Comparison of ENCODE assay signal across 15 mouse cellular contexts in the genomic region with DNA sequence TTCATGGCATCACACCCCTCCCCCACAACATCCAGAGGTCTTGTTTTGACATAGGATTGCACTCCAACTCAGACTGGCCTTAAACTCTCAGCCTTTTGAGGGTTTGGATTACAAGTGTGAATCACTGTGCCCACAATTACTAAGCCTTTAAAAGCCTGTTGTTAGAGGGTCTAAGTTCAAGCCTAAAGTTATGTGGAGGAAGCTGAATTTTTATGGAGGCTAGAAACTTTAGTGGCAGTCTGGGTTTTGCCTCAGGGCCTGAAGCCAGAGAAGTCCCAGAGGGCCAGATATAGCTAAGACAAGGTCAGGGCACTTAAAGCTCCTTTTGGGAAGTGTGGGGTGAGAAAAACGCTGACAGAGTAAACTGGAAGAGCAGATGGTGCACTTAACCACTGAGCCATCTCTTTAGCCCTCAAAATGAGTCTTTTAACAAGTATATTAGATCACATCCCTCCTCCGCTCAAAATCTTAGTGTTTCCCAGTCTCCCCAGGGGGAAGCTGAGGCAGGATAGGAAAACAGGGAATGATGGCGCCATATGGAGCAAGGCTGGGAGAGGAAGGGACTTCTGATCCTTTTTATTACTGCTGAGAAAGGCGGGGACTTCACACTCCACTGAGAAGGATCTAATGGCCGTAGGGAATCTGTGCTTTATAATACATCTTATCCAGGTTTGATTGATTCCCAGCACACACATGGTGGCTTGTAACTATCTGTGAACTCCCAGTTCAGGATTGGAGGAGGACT. TPM values are rescaled to one million over a fixed set of nuclear protein-coding genes. Genes with fewer than 3 reads are reported as not detected.
DNase-seq lines count a peak whose midpoint lies in the region; ATAC-seq and TF ChIP-seq lines count a peak whose summit lies in the region.
"Had no signal": no experiment of that assay in that cellular context is flagged by ENCODE, and none has a peak within 500 bp of the region (broad histone marks: within the 10 kb centered on the region; RNA-seq: fewer than 3 reads in every experiment).

No protein-coding gene starts in this region.

- H3K79me2 ChIP-seq in C2C12 (ENCODE audit: control insufficient read depth, insufficient read depth), result no peaks in the 10 kb centered on the region

- no peak for ATAC-seq in heart, embryonic 11.5 days (replicated peaks; ENCODE audit: insufficient number of reproducible peaks, low FRiP score, low TSS enrichment)
- ATAC-seq in granulocyte monocyte progenitor cell, adult 5-6 weeks (replicated peaks; ENCODE audit: poor library complexity, severe bottlenecking), result no peak
- ATAC-seq in erythroblast, adult 5-6 weeks (replicated peaks; ENCODE audit: low FRiP score, poor library complexity, severe bottlenecking), result no peak
- ATAC-seq: forebrain, embryonic 16.5 days had no signal

- H3K36me3 ChIP-seq in heart, embryonic 10.5 days, result no peaks in the 10 kb centered on the region
- H3K36me3 ChIP-seq in heart, embryonic 11.5 days (ENCODE audit: control insufficient read depth, insufficient read depth, low read length), result no peaks in the 10 kb centered on the region
- no peaks in the 10 kb centered on the region for H3K36me3 ChIP-seq in C2C12 (ENCODE audit: control insufficient read depth, insufficient read depth)
- H3K36me3 ChIP-seq in limb, embryonic 10.5 days, result no peaks in the 10 kb centered on the region
- H3K36me3 ChIP-seq: embryonic facial prominence, embryonic 12.5 days; hindbrain, embryonic 10.5 days; liver, embryonic 13.5 days; midbrain, embryonic 12.5 days had no signal

- no peak overlapping the region for H3K4me3 ChIP-seq in heart, embryonic 10.5 days
- H3K4me3 ChIP-seq in heart, embryonic 11.5 days (ENCODE audit: low read depth, low read length), result no peak overlapping the region
- H3K4me3 ChIP-seq in C2C12 (ENCODE audit: insufficient read depth, poor library complexity, severe bottlenecking), result no peak overlapping the region
- H3K4me3 ChIP-seq in embryonic fibroblast, embryonic 13.5 days (ENCODE audit: insufficient read depth, low read length), result no peak overlapping the region
- H3K4me3 ChIP-seq in limb, embryonic 10.5 days, result no peak overlapping the region
- H3K4me3 ChIP-seq: embryonic facial prominence, embryonic 12.5 days; hindbrain, embryonic 10.5 days; liver, embryonic 13.5 days; midbrain, embryonic 12.5 days had no signal

- H3K4me1 ChIP-seq in heart, embryonic 10.5 days, result peaks cover 7% of the 10 kb centered on the region; the same call in 1 of the 2 replicates
- H3K4me1 ChIP-seq in heart, embryonic 11.5 days (ENCODE audit: control insufficient read depth, insufficient read depth, low read length), result peaks cover 2% of the 10 kb centered on the region; the same call in 1 of the 2 replicates
- H3K4me1 ChIP-seq in embryonic fibroblast, embryonic 13.5 days (ENCODE audit: control insufficient read depth, insufficient read depth, low read length), result peaks cover 9% of the 10 kb centered on the region
- peaks cover 18% of the 10 kb centered on the region for H3K4me1 ChIP-seq in limb, embryonic 10.5 days
- H3K4me1 ChIP-seq: embryonic facial prominence, embryonic 12.5 days; hindbrain, embryonic 10.5 days; liver, embryonic 13.5 days; midbrain, embryonic 12.5 days had no signal

- no peak overlapping the region for H3K9ac ChIP-seq in heart, embryonic 11.5 days (ENCODE audit: low read depth, low read length)
- H3K9ac ChIP-seq: embryonic facial prominence, embryonic 12.5 days; liver, embryonic 13.5 days; midbrain, embryonic 12.5 days had no signal

- H3K27ac ChIP-seq in heart, embryonic 10.5 days, result no peak overlapping the region
- no peak overlapping the region for H3K27ac ChIP-seq in heart, embryonic 11.5 days (ENCODE audit: low read depth, low read length)
- peak overlapping the region; percentile 81 for H3K27ac ChIP-seq in embryonic fibroblast, embryonic 13.5 days (ENCODE audit: insufficient read depth, low read length)
- H3K27ac ChIP-seq in limb, embryonic 10.5 days, result no peak overlapping the region
- H3K27ac ChIP-seq: embryonic facial prominence, embryonic 12.5 days; hindbrain, embryonic 10.5 days; liver, embryonic 13.5 days; midbrain, embryonic 12.5 days had no signal

- DNase-seq in heart, embryonic 10.5 days (ENCODE audit: low spot score), result peak; percentile 63
- peak; percentile 29 for DNase-seq in limb, embryonic 10.5 days (ENCODE audit: low spot score)
- DNase-seq in layer of hippocampus, postnatal 10 days (ENCODE audit: low spot score in 2 of 2), result no peak
- DNase-seq: cerebellum, adult 8-10 months; liver, embryonic 13.5 days had no signal

- no peak overlapping the region for H3K4me2 ChIP-seq in heart, embryonic 11.5 days
- H3K4me2 ChIP-seq: embryonic facial prominence, embryonic 12.5 days; liver, embryonic 13.5 days; midbrain, embryonic 12.5 days had no signal

- H3ac ChIP-seq in C2C12 (ENCODE audit: control insufficient read depth, insufficient read length, low read depth), result no peak overlapping the region

- WGBS in heart, embryonic 10.5 days, result 45% methylated on average over 5 of the region's 5 CpGs
- 47% methylated on average over 5 of the region's 5 CpGs for WGBS in heart, embryonic 11.5 days (ENCODE audit: insufficient replicate concordance)
- WGBS in limb, embryonic 10.5 days, result 38% methylated on average over 5 of the region's 5 CpGs

- no peak for TF ChIP-seq POLR2A in embryonic fibroblast, embryonic 13.5 days (IDR thresholded peaks at IDR 0.05; ENCODE audit: low read depth, low read length)

- H3K79me3 ChIP-seq in C2C12 (ENCODE audit: low read depth), result no peaks in the 10 kb centered on the region

- no peaks in the 10 kb centered on the region for H3K9me3 ChIP-seq in heart, embryonic 10.5 days
- H3K9me3 ChIP-seq in heart, embryonic 11.5 days (replicated peaks; ENCODE audit: control insufficient read depth, low read length), result no peaks in the 10 kb centered on the region
- H3K9me3 ChIP-seq in limb, embryonic 10.5 days (replicated peaks), result no peaks in the 10 kb centered on the region
- H3K9me3 ChIP-seq: embryonic facial prominence, embryonic 12.5 days; hindbrain, embryonic 10.5 days; liver, embryonic 13.5 days; midbrain, embryonic 12.5 days had no signal

- no peaks in the 10 kb centered on the region for H3K27me3 ChIP-seq in heart, embryonic 10.5 days (ENCODE audit: insufficient read depth, poor library complexity, severe bottlenecking)
- no peaks in the 10 kb centered on the region for H3K27me3 ChIP-seq in heart, embryonic 11.5 days (ENCODE audit: control insufficient read depth, insufficient read depth, low read length)
- no peaks in the 10 kb centered on the region for H3K27me3 ChIP-seq in C2C12 (ENCODE audit: control insufficient read depth, insufficient read depth, insufficient read length)
- no peaks in the 10 kb centered on the region for H3K27me3 ChIP-seq in limb, embryonic 10.5 days (ENCODE audit: low read depth, poor library complexity, severe bottlenecking)
- H3K27me3 ChIP-seq: embryonic facial prominence, embryonic 12.5 days; liver, embryonic 13.5 days; midbrain, embryonic 12.5 days had no signal

- no peak for TF ChIP-seq CTCF in C2C12 (IDR thresholded peaks at IDR 0.05; ENCODE audit: control insufficient read depth, insufficient read depth, insufficient read length)
- TF ChIP-seq CTCF in embryonic fibroblast, embryonic 13.5 days (IDR thresholded peaks at IDR 0.05; ENCODE audit: borderline replicate concordance, insufficient read depth, low read length), result no peak

RNA-seq across cellular contexts. Expression of a gene that starts 10.5 kb away (rescaled TPM):
- 0.31 and 0.44 TPM in 2 replicates for polyA plus RNA-seq in heart, embryonic 10.5 days (2016; fragmentation: Nextera tagmentation; extraction: Ambion mirVana)
- polyA plus RNA-seq in heart, embryonic 11.5 days (2014; fragmentation: Nextera tagmentation; extraction: Ambion mirVana), result 0.24 TPM in 1 of 2 replicates, not detected in the other
- polyA plus RNA-seq in C2C12 (2012; fragmentation: generic; extraction: Trizol), result 22.0 TPM
- 1.7 TPM in 1 of 2 replicates, not detected in the other for polyA plus RNA-seq in embryonic fibroblast, embryonic 13.5 days (2011; ENCODE audit: insufficient read length, low read depth, missing spikeins)
- polyA plus RNA-seq in limb, embryonic 10.5 days (2016; fragmentation: Nextera tagmentation; extraction: Ambion mirVana), result 0.98 TPM in 1 of 2 replicates, not detected in the other
- not detected in 2 replicates for total RNA-seq in granulocyte monocyte progenitor cell, adult 5-6 weeks (2014; fragmentation: Nextera tagmentation)
- total RNA-seq in granulocyte monocyte progenitor cell, adult 5-6 weeks (2017), result not detected in 2 replicates
- total RNA-seq in layer of hippocampus, postnatal 10 days (2021), result 1 to 10 TPM; 2.2 to 2.9 TPM
- 2.5 TPM in 1 of 2 replicates, not detected in the other for total RNA-seq in erythroblast, adult 5-6 weeks (2015; ENCODE audit: low replicate concordance)
- not detected in 2 replicates for total RNA-seq in erythroblast, adult 5-6 weeks (2017; ENCODE audit: low replicate concordance)
- total RNA-seq: heart, adult 18-20 months had no signal
- polyA plus RNA-seq: embryonic facial prominence, embryonic 12.5 days; forebrain, embryonic 16.5 days; liver, embryonic 13.5 days; midbrain, embryonic 12.5 days had no signal

RNA-seq across cellular contexts. Expression of a gene that starts 12.8 kb away (rescaled TPM):
- polyA plus RNA-seq in heart, embryonic 10.5 days (2016; fragmentation: Nextera tagmentation; extraction: Ambion mirVana), result 18.1 and 36.6 TPM in 2 replicates
- polyA plus RNA-seq in heart, embryonic 11.5 days (2014; fragmentation: Nextera tagmentation; extraction: Ambion mirVana), result 26.9 and 28.4 TPM in 2 replicates
- polyA plus RNA-seq in C2C12 (2012; fragmentation: generic; extraction: Trizol), result 49.2 TPM
- polyA plus RNA-seq in embryonic fibroblast, embryonic 13.5 days (2011; ENCODE audit: insufficient read length, low read depth, missing spikeins), result 40.2 and 49.1 TPM in 2 replicates
- 40.1 and 40.8 TPM in 2 replicates for polyA plus RNA-seq in limb, embryonic 10.5 days (2016; fragmentation: Nextera tagmentation; extraction: Ambion mirVana)
- total RNA-seq in granulocyte monocyte progenitor cell, adult 5-6 weeks (2014; fragmentation: Nextera tagmentation), result not detected in 2 replicates
- total RNA-seq in granulocyte monocyte progenitor cell, adult 5-6 weeks (2017), result not detected in 2 replicates
- total RNA-seq in layer of hippocampus, postnatal 10 days (2021), result 100 to 1,000 TPM in 1 of 2 experiments, 10 to 100 TPM in 1; 90.0 to 104 TPM
- total RNA-seq in erythroblast, adult 5-6 weeks (2015; ENCODE audit: low replicate concordance), result not detected in 2 replicates
- not detected in 2 replicates for total RNA-seq in erythroblast, adult 5-6 weeks (2017; ENCODE audit: low replicate concordance)

RNA-seq across cellular contexts. Expression of a gene that starts 23.2 kb away (rescaled TPM):
- 0.28 TPM in 1 of 2 replicates, not detected in the other for polyA plus RNA-seq in heart, embryonic 10.5 days (2016; fragmentation: Nextera tagmentation; extraction: Ambion mirVana)
- not detected in 2 replicates for polyA plus RNA-seq in heart, embryonic 11.5 days (2014; fragmentation: Nextera tagmentation; extraction: Ambion mirVana)
- 0.96 TPM for polyA plus RNA-seq in C2C12 (2012; fragmentation: generic; extraction: Trizol)
- polyA plus RNA-seq in embryonic fibroblast, embryonic 13.5 days (2011; ENCODE audit: insufficient read length, low read depth, missing spikeins), result not detected in 2 replicates
- 0.30 TPM in 1 of 2 replicates, not detected in the other for polyA plus RNA-seq in limb, embryonic 10.5 days (2016; fragmentation: Nextera tagmentation; extraction: Ambion mirVana)
- not detected in 2 replicates for total RNA-seq in granulocyte monocyte progenitor cell, adult 5-6 weeks (2014; fragmentation: Nextera tagmentation)
- total RNA-seq in granulocyte monocyte progenitor cell, adult 5-6 weeks (2017), result not detected in 2 replicates
- under 1 TPM; 0.38 to 0.55 TPM for total RNA-seq in layer of hippocampus, postnatal 10 days (2021)
- not detected in 2 replicates for total RNA-seq in erythroblast, adult 5-6 weeks (2015; ENCODE audit: low replicate concordance)
- total RNA-seq in erythroblast, adult 5-6 weeks (2017; ENCODE audit: low replicate concordance), result not detected in 2 replicates
- polyA plus RNA-seq: forebrain, embryonic 16.5 days; hindbrain, embryonic 10.5 days; liver, embryonic 13.5 days; midbrain, embryonic 12.5 days had no signal

RNA-seq across cellular contexts. Expression of a gene that starts 35.6 kb away (rescaled TPM):
- 32.3 and 52.5 TPM in 2 replicates for polyA plus RNA-seq in heart, embryonic 10.5 days (2016; fragmentation: Nextera tagmentation; extraction: Ambion mirVana)
- 59.7 and 65.4 TPM in 2 replicates for polyA plus RNA-seq in heart, embryonic 11.5 days (2014; fragmentation: Nextera tagmentation; extraction: Ambion mirVana)
- polyA plus RNA-seq in C2C12 (2012; fragmentation: generic; extraction: Trizol), result 96.7 TPM
- 38.7 and 60.4 TPM in 2 replicates for polyA plus RNA-seq in embryonic fibroblast, embryonic 13.5 days (2011; ENCODE audit: insufficient read length, low read depth, missing spikeins)
- 8.5 and 10.3 TPM in 2 replicates for polyA plus RNA-seq in limb, embryonic 10.5 days (2016; fragmentation: Nextera tagmentation; extraction: Ambion mirVana)
- 60.2 and 62.1 TPM in 2 replicates for total RNA-seq in granulocyte monocyte progenitor cell, adult 5-6 weeks (2014; fragmentation: Nextera tagmentation)
- total RNA-seq in granulocyte monocyte progenitor cell, adult 5-6 weeks (2017), result 73.2 and 77.0 TPM in 2 replicates
- total RNA-seq in layer of hippocampus, postnatal 10 days (2021), result 10 to 100 TPM; 28.4 to 30.9 TPM
- 1.9 and 18.0 TPM in 2 replicates for total RNA-seq in erythroblast, adult 5-6 weeks (2015; ENCODE audit: low replicate concordance)
- 22.4 and 31.6 TPM in 2 replicates for total RNA-seq in erythroblast, adult 5-6 weeks (2017; ENCODE audit: low replicate concordance)

RNA-seq across cellular contexts. Expression of a gene that starts 35.7 kb away (rescaled TPM):
- polyA plus RNA-seq in heart, embryonic 10.5 days (2016; fragmentation: Nextera tagmentation; extraction: Ambion mirVana), result 64.6 and 111 TPM in 2 replicates
- polyA plus RNA-seq in heart, embryonic 11.5 days (2014; fragmentation: Nextera tagmentation; extraction: Ambion mirVana), result 137 and 138 TPM in 2 replicates
- 96.0 TPM for polyA plus RNA-seq in C2C12 (2012; fragmentation: generic; extraction: Trizol)
- 27.6 and 37.9 TPM in 2 replicates for polyA plus RNA-seq in embryonic fibroblast, embryonic 13.5 days (2011; ENCODE audit: insufficient read length, low read depth, missing spikeins)
- polyA plus RNA-seq in limb, embryonic 10.5 days (2016; fragmentation: Nextera tagmentation; extraction: Ambion mirVana), result 4.6 and 5.3 TPM in 2 replicates
- 106 and 130 TPM in 2 replicates for total RNA-seq in granulocyte monocyte progenitor cell, adult 5-6 weeks (2014; fragmentation: Nextera tagmentation)
- total RNA-seq in granulocyte monocyte progenitor cell, adult 5-6 weeks (2017), result 119 and 162 TPM in 2 replicates
- total RNA-seq in layer of hippocampus, postnatal 10 days (2021), result 10 to 100 TPM; 71.0 to 73.5 TPM
- total RNA-seq in erythroblast, adult 5-6 weeks (2015; ENCODE audit: low replicate concordance), result 41.3 and 51.2 TPM in 2 replicates
- total RNA-seq in erythroblast, adult 5-6 weeks (2017; ENCODE audit: low replicate concordance), result 15.3 and 28.6 TPM in 2 replicates

Comparison
In these comparisons a context has a peak if more than half of its experiments do, and no peak if none do; other contexts are left out.
1. DNase-seq: peak in heart, embryonic 10.5 days (single experiment) and limb, embryonic 10.5 days (single experiment); none in layer of hippocampus, postnatal 10 days (0 of 2).